17 mouse cellular contexts compared by ENCODE assay signal in the genomic region with DNA sequence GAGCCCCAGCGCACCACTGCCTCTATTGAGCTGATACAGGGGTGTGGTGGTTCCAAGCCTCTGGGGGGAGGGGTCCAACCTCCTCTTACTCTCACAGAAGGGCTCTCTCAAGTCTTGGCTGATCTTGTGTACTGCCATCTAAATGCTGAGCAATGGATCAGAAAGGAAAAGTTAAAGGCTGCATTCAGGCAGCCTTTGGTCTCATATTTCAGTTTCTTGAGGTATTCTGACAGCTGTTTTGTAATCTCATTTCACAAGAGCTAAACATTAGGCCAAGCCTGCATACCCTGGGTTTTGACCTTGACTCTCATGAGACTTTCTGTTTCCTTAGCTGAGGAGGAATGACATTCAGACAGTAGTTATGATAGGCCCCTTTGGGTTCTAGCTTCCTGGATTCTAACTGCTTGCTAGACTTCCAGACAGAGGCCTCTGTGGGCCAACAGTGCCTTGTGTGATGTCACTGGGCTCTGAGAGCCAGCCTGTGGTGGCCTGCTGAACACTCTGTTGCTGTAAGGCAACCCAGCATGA. TPM values are rescaled to one million over a fixed set of nuclear protein-coding genes. Genes with fewer than 3 reads are reported as not detected.
DNase-seq lines count a peak whose midpoint lies in the region; TF ChIP-seq lines count a peak whose summit lies in the region.
"Had no signal": no experiment of that assay in that cellular context is flagged by ENCODE, and none has a peak within 500 bp of the region (broad histone marks: within the 10 kb centered on the region; RNA-seq: fewer than 3 reads in every experiment).

A gene (plus strand): TSS at position 457 of the 528 bp plus-strand sequence.

- H3K4me3 ChIP-seq in lung, adult 2 months (replicated peaks; ENCODE audit: extremely low read depth, low read depth, low read length), result no peak within 1 kb of the TSS
- H3K4me3 ChIP-seq: gastrocnemius, adult 2 months; midbrain, embryonic 13.5 days; neural tube, embryonic 15.5 days had no signal

- no peak for TF ChIP-seq CTCF in lung, adult 2 months (IDR thresholded peaks at IDR 0.05; ENCODE audit: insufficient read depth, low read length)

- no peaks in the 10 kb centered on the region for H3K4me1 ChIP-seq in lung, adult 2 months (ENCODE audit: control insufficient read depth, insufficient read depth, low read length)
- H3K4me1 ChIP-seq: midbrain, embryonic 13.5 days; neural tube, embryonic 15.5 days had no signal

- DNase-seq in adrenal gland, adult 2 months, result peak; percentile 49
- DNase-seq in adrenal gland, postnatal 4 days (ENCODE audit: low spot score in 2 of 2), result no peak
- DNase-seq in lung, postnatal 10 days, result peak; percentile 8
- DNase-seq in lung, adult 2 months, result no peak
- DNase-seq in kidney, postnatal 14 days, result peak; percentile 37
- DNase-seq in layer of hippocampus, adult 11-12 months (ENCODE audit: low spot score), result no peak
- DNase-seq in right cerebral cortex, postnatal 25 days, result no peak
- no peak for DNase-seq in layer of hippocampus, adult 9-11 months
- DNase-seq: cerebellum, postnatal 14 days; gastrocnemius, adult 2 months; right cerebral cortex, postnatal 4 days; thymus, adult 18-20 months had no signal

- 93% methylated on average over 1 of the region's 1 CpGs for WGBS in lung, adult 2 months

- no peak for TF ChIP-seq POLR2A in lung, adult 2 months (IDR thresholded peaks at IDR 0.05; ENCODE audit: borderline replicate concordance, extremely low read depth, low read depth, low read length)

RNA-seq across cellular contexts. Expression of the gene that starts here (rescaled TPM):
- not detected for total RNA-seq in adrenal gland, adult 2 months (2021)
- polyA plus RNA-seq in adrenal gland, adult 2 months (2012; rRNA removed), result not detected in 2 replicates
- total RNA-seq in adrenal gland, postnatal 4 days (2021), result not detected
- polyA plus RNA-seq in lung, adult 2 months (2012; rRNA removed), result not detected in 2 replicates
- total RNA-seq: gastrocnemius, adult 2 months; layer of hippocampus, adult 8-10 months had no signal
- polyA plus RNA-seq: hindbrain, embryonic 11.5 days; liver, embryonic 14.5 days; midbrain, embryonic 13.5 days; neural tube, embryonic 15.5 days had no signal

Comparison
In these comparisons a context has a peak if more than half of its experiments do, and no peak if none do; other contexts are left out.
1. DNase-seq: peak in lung, postnatal 10 days (single experiment) and kidney, postnatal 14 days (single experiment); none in adrenal gland, postnatal 4 days (0 of 2), lung, adult 2 months (single experiment), layer of hippocampus, adult 11-12 months (single experiment), right cerebral cortex, postnatal 25 days (single experiment) and layer of hippocampus, adult 9-11 months (single experiment).
2. Peak in DNase-seq in adrenal gland, adult 2 months; RNA of the gene not detected or under 1 TPM.